Mouse (Mus musculus) ES-Bruce4 (cell line): ENCODE measurements around the gene Gnptab.

Experiments
- CTCF ChIP-seq: IDR thresholded peaks from one replicate; pipeline ENCODE4 v1.8.1; 2011; ENCODE audit warnings: low read depth, low read length
- POLR2A ChIP-seq: IDR thresholded peaks from one replicate; pipeline ENCODE4 v1.8.1; 2011; ENCODE audit warnings: low read length; ENCODE audit not compliant: insufficient read depth

DNA sequence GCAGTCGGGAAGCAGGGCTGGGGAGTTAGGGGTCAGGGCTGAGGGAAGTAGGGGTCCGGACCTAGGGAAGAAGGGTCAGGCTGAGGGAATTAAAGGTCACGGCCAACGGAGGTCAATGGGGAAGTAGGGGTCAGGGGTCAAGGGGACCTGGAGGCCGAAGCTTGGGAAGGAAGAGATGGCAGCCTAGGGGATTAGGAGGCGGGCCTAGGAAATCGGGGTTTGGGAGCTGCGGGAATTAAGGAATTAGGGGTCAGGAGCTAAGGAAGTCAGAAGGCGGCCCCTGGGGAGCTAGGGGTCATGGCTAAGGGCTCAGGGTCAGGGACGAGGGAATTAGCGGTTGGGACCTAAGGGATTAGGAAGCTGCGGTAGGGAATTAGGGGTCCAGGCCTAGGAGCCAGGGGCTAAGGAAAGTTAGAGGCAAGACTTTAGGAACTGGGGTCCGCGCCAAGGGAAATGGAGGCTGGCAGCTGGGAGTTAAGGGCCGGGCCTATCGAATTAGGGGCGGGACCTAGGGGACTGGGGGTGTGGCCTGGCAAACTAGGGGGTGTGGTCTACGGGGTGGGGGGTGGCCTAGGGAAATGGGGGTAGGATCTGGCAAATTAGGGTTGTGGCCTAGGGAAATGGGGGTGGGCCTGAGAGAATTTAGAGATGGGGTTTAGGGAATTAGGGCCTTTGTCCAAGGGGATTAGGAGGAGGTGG is 81.3 kb downstream of the Gnptab start:
- no peak for TF ChIP-seq POLR2A
- TF ChIP-seq CTCF = no peak
